Mouse (Mus musculus) olfactory bulb, adult 2 months (tissue): Measurements from ENCODE around the gene Umad1.

Source experiments
- CTCF ChIP-seq: fragments of 200-500 bp; IDR thresholded peaks from 2 replicates; pipeline ENCODE4 v1.5.1; 2012; ENCODE audit warnings: low read depth, mild to moderate bottlenecking, low read length, moderate library complexity; ENCODE audit not compliant: insufficient read depth
- POLR2A ChIP-seq: fragments of 200-500 bp; IDR thresholded peaks from 2 replicates; pipeline ENCODE4 v1.6.1; 2012; ENCODE audit warnings: mild to moderate bottlenecking, low read depth, low read length, moderate library complexity; ENCODE audit not compliant: insufficient read depth

- TF ChIP-seq CTCF (no peak), POLR2A (no peak)
These were observed 227.4 kb downstream of the Umad1 start for GRCm38 (mm10) chr6:8486391-8487043.
